Mouse (Mus musculus) naive thymus-derived CD4-positive, alpha-beta T cell, adult 2 months (primary cell): Measurements from ENCODE around the gene Frem1.

Experiments used
- DNase-seq: peaks from one replicate; pipeline ENCODE4 v3.0.0-alpha.2; 2011; ENCODE audit warnings: low read depth

The Frem1 gene

DNA sequence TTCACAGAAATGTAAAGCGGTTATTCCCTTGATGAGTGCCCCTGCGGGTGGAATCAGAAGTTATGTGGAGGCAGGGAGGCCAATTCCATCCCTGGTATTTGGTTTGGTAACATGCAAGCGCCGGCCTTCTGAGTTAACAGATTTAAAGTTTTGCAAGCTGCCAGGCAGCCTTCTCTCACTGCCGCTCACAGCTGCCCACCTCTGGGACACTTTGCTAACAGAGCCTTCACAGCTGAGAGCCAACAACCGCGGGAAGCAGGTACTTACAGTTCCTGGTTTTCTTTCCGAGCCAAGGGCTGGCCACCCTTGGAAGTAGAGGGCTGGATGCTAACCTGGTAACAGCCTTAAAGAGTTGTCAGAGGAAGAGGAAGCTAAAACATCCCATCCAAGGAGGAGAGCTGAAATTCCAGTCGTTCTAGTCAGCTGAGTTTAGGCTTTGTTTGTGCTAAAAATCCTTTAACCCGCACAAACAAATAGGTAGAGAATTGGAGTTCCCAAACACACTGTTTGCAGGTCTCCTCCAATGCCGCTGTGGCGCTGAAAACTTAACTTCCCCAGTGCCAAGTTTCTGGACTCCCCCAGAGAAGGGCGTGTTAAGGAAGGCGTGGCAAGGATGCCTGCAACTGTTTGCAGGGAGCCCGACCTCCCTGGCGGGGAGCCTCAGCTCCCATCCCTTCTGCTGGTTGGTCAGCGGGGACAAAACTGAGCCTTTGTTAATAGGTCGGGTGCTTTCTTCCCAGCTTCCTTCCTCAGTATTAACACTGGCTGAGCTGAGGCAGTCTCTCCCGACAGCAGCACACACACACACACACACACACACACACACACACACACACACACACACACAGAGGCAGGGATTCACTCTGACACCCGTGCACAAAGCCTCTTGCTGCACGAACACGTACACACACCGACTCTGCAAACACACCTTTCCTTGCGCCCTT lies at the start of gene Frem1:
Gene Frem1 (minus strand): TSS at position 706 of the 944 bp plus-strand sequence.
- DNase-seq: no peak

- DNase-seq: no peak
Measured at GRCm38 (mm10) chr4:83099025-83099424, 46.9 kb upstream of the Frem1 start.

DNA sequence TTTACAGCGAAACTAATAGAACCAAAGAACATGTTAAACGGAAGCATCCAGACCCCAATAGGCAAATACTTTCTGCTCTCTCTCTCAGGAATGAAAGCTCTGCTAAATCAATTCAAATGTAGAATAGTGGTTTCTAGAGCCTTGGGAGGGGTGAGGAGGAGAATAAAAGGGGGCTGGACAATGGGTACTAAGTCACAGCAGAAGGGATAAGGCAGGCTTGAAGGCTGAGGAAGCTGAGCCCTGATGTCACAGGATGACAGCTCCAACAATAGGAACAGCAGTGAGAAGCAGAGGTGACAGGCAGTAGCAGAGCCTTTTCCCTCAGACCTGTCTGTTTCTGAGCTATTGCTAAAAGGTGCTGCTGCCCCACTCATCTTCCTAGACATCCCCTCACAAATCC lies 41.8 kb upstream of the Frem1 start:
- DNase-seq: no peak

DNA sequence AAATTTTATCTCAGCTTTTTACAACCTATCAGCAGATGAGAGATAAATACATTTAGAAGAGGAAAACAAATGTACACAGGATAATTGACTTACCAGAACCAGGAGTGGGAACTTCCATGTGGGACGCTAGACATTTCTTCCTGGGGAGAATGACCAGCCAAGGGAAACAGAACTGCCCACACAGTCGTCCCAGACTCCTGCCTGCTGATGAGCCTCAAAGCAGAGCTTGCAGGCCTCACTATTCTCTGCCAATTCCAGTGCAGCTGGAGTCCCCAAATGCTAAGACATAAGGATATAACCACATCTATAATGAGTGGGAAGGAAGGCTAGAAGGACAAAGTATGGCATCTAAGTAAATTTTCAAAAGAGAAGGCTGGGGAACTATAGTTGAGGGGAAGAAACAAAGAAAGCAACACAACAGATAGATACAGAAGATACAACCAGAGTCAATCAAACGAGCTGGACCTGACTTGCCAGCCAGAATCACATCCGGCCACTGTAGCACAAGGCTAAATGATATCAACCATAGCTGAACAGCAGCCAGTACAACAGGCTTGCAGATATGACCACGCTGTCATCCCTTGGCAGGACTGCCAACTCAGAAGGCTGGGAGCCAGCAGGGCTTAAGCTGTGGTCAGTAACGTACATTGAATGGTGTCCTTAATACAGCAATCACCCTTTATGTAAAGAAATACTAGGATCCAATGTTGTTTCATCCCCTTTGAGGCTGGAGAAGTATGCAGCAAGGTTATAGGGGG lies 38.7 kb upstream of the Frem1 start:
- DNase-seq: no peak

GRCm38 (mm10) chr4:83080364-83081174 lies 28.4 kb upstream of the Frem1 start:
- no peak for DNase-seq

DNA sequence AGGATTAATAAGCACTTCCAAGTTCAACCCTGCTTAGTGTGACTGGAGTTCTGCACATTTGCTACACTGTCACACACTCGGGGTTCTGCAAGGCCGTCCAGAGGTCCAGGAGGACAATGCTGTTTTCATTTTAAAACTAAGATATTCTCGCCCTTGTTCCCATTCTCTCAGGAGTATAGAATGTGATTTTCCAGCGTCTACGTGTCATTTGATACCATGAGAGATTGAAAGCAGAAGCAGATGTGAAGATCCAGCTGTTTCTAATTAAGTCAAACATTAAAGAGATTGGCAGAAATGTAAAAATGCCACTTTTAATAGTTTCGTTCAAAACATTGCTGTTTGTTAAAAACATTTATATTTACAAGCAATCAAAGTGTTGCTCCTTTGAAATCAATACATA lies 12.1 kb upstream of the Frem1 start:
- no peak for DNase-seq

GRCm38 (mm10) chr4:83061564-83061963 lies 9.4 kb upstream of the Frem1 start:
- no peak for DNase-seq

DNA sequence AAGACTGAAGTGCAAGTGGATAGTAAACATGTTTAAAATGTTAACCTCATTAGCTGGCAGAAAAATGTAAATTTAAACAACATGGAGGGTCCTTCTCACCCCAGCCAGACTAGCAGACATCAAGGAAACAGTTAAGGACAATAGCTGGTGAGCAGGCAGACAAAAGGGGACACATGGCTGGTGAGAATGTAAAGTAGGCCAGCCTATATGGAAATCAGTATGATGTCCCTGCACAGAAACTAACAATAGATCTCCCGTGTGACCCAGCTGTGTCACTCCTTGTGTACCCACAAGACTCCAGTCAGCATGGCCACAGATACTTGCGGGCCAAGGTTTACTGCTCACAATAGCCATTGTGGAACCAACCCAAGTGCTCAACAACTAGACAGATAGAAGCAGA lies 6.5 kb upstream of the Frem1 start:
- DNase-seq: no peak

DNA sequence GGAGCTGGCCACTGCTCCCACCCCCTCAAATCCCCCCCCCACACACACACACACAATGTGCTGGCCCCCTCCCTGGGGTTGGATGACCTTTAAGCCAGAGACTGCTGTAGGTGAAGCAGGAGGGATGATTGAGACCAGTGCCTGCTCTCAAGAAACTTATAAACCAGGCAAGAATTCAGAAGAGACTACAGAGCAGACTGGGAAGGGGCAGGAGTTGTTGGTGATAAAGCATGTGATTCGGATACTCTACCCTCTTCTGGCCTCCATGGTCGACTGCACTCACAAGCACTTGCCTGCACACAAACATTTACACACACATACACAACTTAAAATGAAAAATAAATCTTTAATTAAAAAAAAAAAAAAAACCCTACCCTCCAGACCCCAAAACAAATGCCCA lies 6.0 kb upstream of the Frem1 start:
- no peak for DNase-seq

GRCm38 (mm10) chr4:83056496-83056895 lies 4.4 kb upstream of the Frem1 start:
- DNase-seq: no peak

GRCm38 (mm10) chr4:83055444-83055843 lies 3.3 kb upstream of the Frem1 start:
- no peak for DNase-seq

DNA sequence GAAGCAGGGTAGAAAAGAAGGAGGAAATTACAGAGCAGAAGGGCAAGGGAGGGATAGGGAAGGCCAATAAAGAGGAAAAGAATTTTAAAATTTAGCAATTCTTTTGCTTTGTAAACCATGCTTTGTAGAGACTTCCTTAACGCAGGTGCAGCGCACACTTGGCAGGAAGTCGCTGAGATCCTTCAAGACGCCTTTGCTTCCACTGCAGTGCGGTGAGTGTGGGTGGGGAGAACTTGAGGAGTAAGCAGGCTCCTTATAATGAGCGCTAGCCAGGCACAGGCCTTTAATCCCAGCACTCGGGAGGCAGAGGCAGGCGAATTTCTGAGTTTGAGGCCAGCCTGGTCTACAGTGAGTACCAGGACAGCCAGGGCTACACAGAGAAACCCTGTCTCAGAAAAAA lies 1.1 kb upstream of the Frem1 start:
- no peak for DNase-seq

- DNase-seq: no peak
Measured at GRCm38 (mm10) chr4:83051176-83051575, 963 bp downstream of the Frem1 start.

- DNase-seq: no peak
Measured at GRCm38 (mm10) chr4:83050151-83050796, 1.9 kb downstream of the Frem1 start.

DNA sequence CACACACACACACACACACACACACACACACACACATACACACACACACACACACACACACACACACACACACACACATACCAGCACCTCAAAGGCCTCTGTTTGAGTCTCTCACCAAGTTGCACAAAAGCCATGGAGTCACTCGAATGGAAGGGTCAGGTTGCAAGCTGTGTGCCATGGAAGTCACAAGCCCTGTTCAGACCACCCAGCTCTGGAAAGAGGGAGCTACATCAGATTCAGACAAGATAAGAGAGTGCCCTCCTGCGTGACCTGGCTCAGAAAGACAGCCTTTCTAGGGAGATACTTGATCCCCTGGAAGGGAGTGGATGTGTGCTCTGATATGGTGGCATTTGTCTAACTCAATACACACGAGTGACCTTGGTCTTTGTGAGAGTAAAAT lies 2.9 kb downstream of the Frem1 start:
- DNase-seq: no peak

GRCm38 (mm10) chr4:83048561-83048960 lies 3.6 kb downstream of the Frem1 start:
- no peak for DNase-seq

- no peak for DNase-seq
Measured at GRCm38 (mm10) chr4:83046806-83047205, 5.3 kb downstream of the Frem1 start.

DNA sequence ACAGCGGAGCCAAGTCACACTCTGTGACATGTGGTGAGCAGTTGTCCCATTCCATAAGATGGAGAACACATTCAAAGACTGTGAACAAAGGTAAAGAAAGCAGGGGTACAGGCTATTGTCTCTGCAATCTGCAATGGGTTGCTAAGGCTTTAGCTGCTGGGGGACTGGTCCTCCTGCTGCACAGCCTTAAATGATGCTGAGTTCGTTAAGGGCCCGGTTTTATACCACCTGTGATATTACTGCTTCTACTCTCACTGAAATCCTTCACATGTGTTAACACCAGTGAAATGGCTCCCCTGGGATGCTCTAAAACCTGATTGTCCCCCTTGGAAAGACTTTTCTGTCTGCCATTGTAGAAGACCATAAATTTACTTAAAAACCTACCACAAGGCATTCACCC lies 6.1 kb downstream of the Frem1 start:
- DNase-seq: no peak

DNA sequence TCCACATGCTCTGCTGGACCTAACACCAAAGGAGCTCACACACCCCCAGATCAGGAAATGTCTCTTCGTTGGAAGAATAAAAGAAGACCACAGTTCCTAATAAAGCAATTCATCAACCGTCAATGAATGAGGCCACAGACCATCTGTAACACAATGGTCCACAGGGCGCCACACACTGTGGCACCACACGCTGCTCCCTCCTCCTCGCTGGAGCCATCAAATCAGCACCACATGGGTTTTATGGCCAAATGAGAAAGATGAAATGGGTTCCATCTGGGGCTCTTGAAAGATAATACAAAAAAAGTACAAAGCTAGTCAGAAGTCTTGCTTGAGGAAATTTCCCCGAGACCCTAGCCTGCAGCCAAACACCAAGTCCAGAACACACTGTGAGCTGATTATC lies 6.9 kb downstream of the Frem1 start:
- DNase-seq: no peak

- DNase-seq: no peak
Measured at GRCm38 (mm10) chr4:83040780-83041179, 11.4 kb downstream of the Frem1 start.

DNA sequence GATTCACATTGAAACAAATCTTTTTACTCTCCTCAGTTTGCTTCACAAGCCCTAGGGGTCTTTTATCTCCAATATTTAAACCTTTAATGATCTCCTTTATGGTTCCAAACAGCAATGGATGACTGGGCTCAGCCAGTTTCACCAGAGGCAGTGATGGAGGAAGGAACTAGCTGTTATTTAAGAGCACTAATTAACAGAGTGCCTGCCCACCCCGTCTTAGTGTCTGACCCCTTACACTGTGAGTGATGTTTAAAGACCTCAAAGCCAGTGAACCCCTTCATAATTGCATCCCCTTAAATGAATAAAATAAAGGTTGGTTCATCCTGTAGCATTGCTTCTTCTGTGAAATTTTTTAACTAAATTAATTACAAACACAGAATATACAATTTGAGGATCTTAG lies 19.4 kb downstream of the Frem1 start:
- no peak for DNase-seq

- DNase-seq: no peak
Measured at GRCm38 (mm10) chr4:83031591-83031990, 20.5 kb downstream of the Frem1 start.
